In genomic region chr2:125248256-125248655, GRCm38 (mm10) we compare ENCODE assay signal across 8 mouse cellular contexts. TPM values are rescaled to one million over a fixed set of nuclear protein-coding genes. Genes with fewer than 3 reads are reported as not detected.
DNase-seq lines count a peak whose midpoint lies in the region; ATAC-seq and TF ChIP-seq lines count a peak whose summit lies in the region.

No protein-coding gene starts in this region.

- H3K4me3 ChIP-seq in heart, embryonic 10.5 days: peak overlapping the region; percentile 86
- H3K4me3 ChIP-seq in ES-Bruce4 (ENCODE audit: low read depth, low read length): peak overlapping the region; percentile 80
- peak overlapping the region; percentile 50 for H3K4me3 ChIP-seq in forebrain, postnatal 0 days (ENCODE audit: low read depth, low read length)
- H3K4me3 ChIP-seq in liver, postnatal 0 days (ENCODE audit: low read depth, low read length): peak overlapping the region; percentile 81

- peaks cover 35% of the 10 kb centered on the region for H3K36me3 ChIP-seq in heart, embryonic 10.5 days
- H3K36me3 ChIP-seq in ES-Bruce4 (ENCODE audit: control insufficient read depth, insufficient read depth, low read length, poor library complexity, severe bottlenecking): peaks cover 46% of the 10 kb centered on the region
- H3K36me3 ChIP-seq in forebrain, postnatal 0 days (ENCODE audit: insufficient read depth): no peaks in the 10 kb centered on the region
- peaks cover 25% of the 10 kb centered on the region for H3K36me3 ChIP-seq in liver, postnatal 0 days (replicated peaks; ENCODE audit: insufficient read depth, low read length)

- H3K27ac ChIP-seq in heart, embryonic 10.5 days: peak overlapping the region; percentile 96
- peak overlapping the region; percentile 51; the same call in 1 of the 2 replicates for H3K27ac ChIP-seq in ES-Bruce4 (ENCODE audit: insufficient read depth, low read length)
- H3K27ac ChIP-seq in forebrain, postnatal 0 days (ENCODE audit: low read depth, low read length): no peak overlapping the region
- H3K27ac ChIP-seq in liver, postnatal 0 days (ENCODE audit: low read depth): peak overlapping the region; percentile 78

- peak overlapping the region; percentile 56 for H3K4me2 ChIP-seq in forebrain, postnatal 0 days (ENCODE audit: low read depth)
- peak overlapping the region; percentile 86 for H3K4me2 ChIP-seq in liver, postnatal 0 days (ENCODE audit: low read depth, low read length)

- DNase-seq in heart, embryonic 10.5 days (ENCODE audit: low spot score): peak; percentile 70
- no peak for DNase-seq in heart, postnatal 4 days
- DNase-seq in forebrain, postnatal 0 days: no peak
- no peak for DNase-seq in liver, postnatal 0 days
- no peak for DNase-seq in layer of hippocampus, adult 18-20 months (ENCODE audit: low spot score in 2 of 2)
- DNase-seq in ovary, adult 18-20 months (ENCODE audit: low spot score): no peak
- no peak for DNase-seq in layer of hippocampus, adult 11-12 months (ENCODE audit: low spot score)

- WGBS in heart, embryonic 10.5 days: under 1% methylated on average over 8 of the region's 8 CpGs
- WGBS in forebrain, postnatal 0 days: 2% methylated on average over 8 of the region's 8 CpGs
- 3% methylated on average over 8 of the region's 8 CpGs for WGBS in liver, postnatal 0 days (ENCODE audit: insufficient replicate concordance)

- TF ChIP-seq CTCF in ES-Bruce4 (IDR thresholded peaks at IDR 0.05; ENCODE audit: low read depth, low read length): no peak
- TF ChIP-seq CTCF in forebrain, postnatal 0 days (IDR thresholded peaks at IDR 0.05; ENCODE audit: low read depth): no peak
- no peak for TF ChIP-seq CTCF in liver, postnatal 0 days (IDR thresholded peaks at IDR 0.05; ENCODE audit: low read depth)

- TF ChIP-seq POLR2A in ES-Bruce4 (IDR thresholded peaks at IDR 0.05; ENCODE audit: insufficient read depth, low read length): no peak

- ATAC-seq in forebrain, postnatal 0 days: no peak
- no peak for ATAC-seq in liver, postnatal 0 days

- H3K27me3 ChIP-seq in heart, embryonic 10.5 days (ENCODE audit: insufficient read depth, poor library complexity, severe bottlenecking): no peaks in the 10 kb centered on the region
- no peaks in the 10 kb centered on the region for H3K27me3 ChIP-seq in ES-Bruce4 (ENCODE audit: control insufficient read depth, insufficient read depth, low read length, poor library complexity, severe bottlenecking)
- no peaks in the 10 kb centered on the region for H3K27me3 ChIP-seq in forebrain, postnatal 0 days (ENCODE audit: insufficient read depth, low read length)
- H3K27me3 ChIP-seq in liver, postnatal 0 days (ENCODE audit: insufficient read depth, low read length): no peaks in the 10 kb centered on the region

- no peak for TF ChIP-seq EP300 in ES-Bruce4 (IDR thresholded peaks at IDR 0.05; ENCODE audit: insufficient read depth, low read depth, low read length)
- TF ChIP-seq EP300 in liver, postnatal 0 days (IDR thresholded peaks at IDR 0.05; ENCODE audit: low read depth): no peak

- H3K9ac ChIP-seq in ES-Bruce4 (ENCODE audit: low read depth, poor library complexity, severe bottlenecking): peak overlapping the region; percentile 82
- peak overlapping the region; percentile 63 for H3K9ac ChIP-seq in forebrain, postnatal 0 days
- H3K9ac ChIP-seq in liver, postnatal 0 days (replicated peaks): peak overlapping the region; percentile 78

- no peaks in the 10 kb centered on the region for H3K9me3 ChIP-seq in heart, embryonic 10.5 days
- H3K9me3 ChIP-seq in ES-Bruce4 (replicated peaks; ENCODE audit: control insufficient read depth, insufficient read depth, low read length, poor library complexity, severe bottlenecking): peaks cover 43% of the 10 kb centered on the region
- H3K9me3 ChIP-seq in forebrain, postnatal 0 days (ENCODE audit: low read length): no peaks in the 10 kb centered on the region
- no peaks in the 10 kb centered on the region for H3K9me3 ChIP-seq in liver, postnatal 0 days (ENCODE audit: low read length)

- peaks cover 16% of the 10 kb centered on the region; the same call in 1 of the 2 replicates for H3K4me1 ChIP-seq in heart, embryonic 10.5 days
- no peaks in the 10 kb centered on the region for H3K4me1 ChIP-seq in ES-Bruce4 (ENCODE audit: control insufficient read depth, insufficient read depth, low read length)
- 0 out of 2 replicates have a peak, but pooled peaks cover 3% of the 10 kb centered on the region for H3K4me1 ChIP-seq in forebrain, postnatal 0 days (ENCODE audit: insufficient read depth)
- H3K4me1 ChIP-seq in liver, postnatal 0 days (ENCODE audit: insufficient read depth): peaks cover 18% of the 10 kb centered on the region

RNA-seq across cellular contexts. Expression of gene Dut, which starts 1.3 kb away (rescaled TPM):
- polyA plus RNA-seq in heart, embryonic 10.5 days (2016; fragmentation: Nextera tagmentation; extraction: Ambion mirVana): 150 and 180 TPM in 2 replicates
- total RNA-seq in heart, postnatal 4 days (2021): 10 to 100 TPM; 77.9 to 83.7 TPM
- 127 and 130 TPM in 2 replicates for polyA plus RNA-seq in ES-Bruce4 (2011; ENCODE audit: insufficient read depth, insufficient read length, low read depth, missing spikeins)
- 48.6 and 50.3 TPM in 2 replicates for total RNA-seq in forebrain, postnatal 0 days (2014; rRNA removed)
- polyA plus RNA-seq in forebrain, postnatal 0 days (2015; fragmentation: Nextera tagmentation; extraction: Ambion mirVana): 89.8 and 96.3 TPM in 2 replicates
- polyA plus RNA-seq in liver, postnatal 0 days (2015; fragmentation: Nextera tagmentation; extraction: Ambion mirVana): 60.2 and 66.0 TPM in 2 replicates
- 10 to 100 TPM; 24.8 to 31.3 TPM for total RNA-seq in layer of hippocampus, adult 18-20 months (2021)
